Mouse (Mus musculus) Patski (cell line): ENCODE measurements around the gene Wdr1. TPM values are rescaled to one million over a fixed set of nuclear protein-coding genes. Genes with fewer than 3 reads are reported as not detected.

Experiments used
- ATAC-seq: fragments of 100-300 bp; one replicate; pipeline ENCODE4 v1.8.0; 2021
- CTCF ChIA-PET: fragments of 350-600 bp; sonication (Branson Sonifier 250); formaldehyde crosslinking; loops from one replicate; lab custom pipeline; 2022; ENCODE audit warnings: inconsistent platforms; lab: Charles Lee
- POLR2A ChIA-PET: fragments of 350-600 bp; sonication (Branson Sonifier 250); formaldehyde crosslinking; loops from one replicate; lab custom pipeline; 2022; ENCODE audit warnings: antibody characterized with exemption, inconsistent platforms; lab: Charles Lee
- DNase-seq: peaks from one replicate; pipeline ENCODE4 v3.0.0-alpha.2; 2011; ENCODE audit warnings: low read depth, low spot score
- H3K27me3 ChIP-seq: fragments of 371-371 bp; one replicate; pipeline ENCODE4 v1.5.1; 2021
- CTCF ChIP-seq: fragments of 100-300 bp; IDR thresholded peaks from one replicate; pipeline ENCODE4 v1.5.1; 2021
- in situ Hi-C: fragments of 300-500 bp; cut with MboI; formaldehyde crosslinking; loops from 3 replicates; pipeline ENCODE4 v1.11.1; 2018; ENCODE audit warnings: low pct_unique_long_range_greater_than_20kb, mixed read lengths
- polyA plus RNA-seq: library from polyadenylated mRNA; unstranded; gene quantifications from one replicate; pipeline ENCODE4 v1.2.3, GENCODE M21; 2021

The Wdr1 gene
- polyA plus RNA-seq, 1 experiment from 2014 or later = 416 TPM

GRCm38 (mm10) chr5:38476861-38477565 lies 86.0 kb downstream of the Wdr1 start:
- ChIA-PET CTCF (interaction anchor here (1.3 to 3.3 kb wide), 6 partner anchors 10 to 168 kb away, joined by 3 to 9 read pairs (median 5); no protein-coding TSS in a partner anchor), POLR2A (no interaction called here)
- no peak for DNase-seq
- peak; percentile 86 for TF ChIP-seq CTCF
- no peak for ATAC-seq
- no peaks in the 10 kb centered on the region for H3K27me3 ChIP-seq
- in situ Hi-C loops = no loop called here

Other genes with a start within 250 kb of the Wdr1 start
- gene Drd5, start 243.9 kb downstream of the Wdr1 start, polyA plus RNA-seq = not detected
- 2.7 TPM for gene Slc2a9, start 60.1 kb downstream of the Wdr1 start, polyA plus RNA-seq
- gene Zfp518b, start 121.6 kb upstream of the Wdr1 start, polyA plus RNA-seq = 1.3 TPM